Mouse (Mus musculus) layer of hippocampus, adult 2 months (tissue): Measurements from ENCODE around the gene Msmp. TPM values are rescaled to one million over a fixed set of nuclear protein-coding genes. Genes with fewer than 3 reads are reported as not detected.
A peak's percentile ranks its signal among the peaks of the same experiment; 100 is the strongest.
"Not testable (repeated sequence)": the region's sequence is repeated elsewhere in the genome, so short reads cannot be mapped to it uniquely, and the experiment has no call there.

ENCODE experiments used
- DNase-seq, 2 experiments: peaks; one replicate each; pipeline ENCODE4 v3.0.0; 2022; ENCODE audit warnings: low spot score in 2 of 2
- H3K27ac ChIP-seq: fragments of 200-600 bp; 2 replicates; pipeline ENCODE4 v1.8.1; 2022
- H3K4me3 ChIP-seq: fragments of 200-600 bp; 2 replicates; pipeline ENCODE4 v1.8.1; 2022; ENCODE audit warnings: mild to moderate bottlenecking
- CTCF ChIP-seq: fragments of 200-600 bp; conservative IDR thresholded peaks from 2 replicates; pipeline ENCODE4 v1.8.1; 2022; ENCODE audit warnings: antibody characterized with exemption, mild to moderate bottlenecking, moderate library complexity
- microRNA-seq, 2 experiments: library from miRNA; unstranded; fragments of <30 nt; microRNA quantifications; one replicate each; pipeline ENCODE4 v1.2.0; 2021
- total RNA-seq, 2 experiments: library from RNA; stranded (reverse); gene quantifications; 2 replicates each; pipeline ENCODE4 v1.2.3; 2021

Msmp gene
- total RNA-seq, 2 experiments from 2014 or later: not detected

DNA sequence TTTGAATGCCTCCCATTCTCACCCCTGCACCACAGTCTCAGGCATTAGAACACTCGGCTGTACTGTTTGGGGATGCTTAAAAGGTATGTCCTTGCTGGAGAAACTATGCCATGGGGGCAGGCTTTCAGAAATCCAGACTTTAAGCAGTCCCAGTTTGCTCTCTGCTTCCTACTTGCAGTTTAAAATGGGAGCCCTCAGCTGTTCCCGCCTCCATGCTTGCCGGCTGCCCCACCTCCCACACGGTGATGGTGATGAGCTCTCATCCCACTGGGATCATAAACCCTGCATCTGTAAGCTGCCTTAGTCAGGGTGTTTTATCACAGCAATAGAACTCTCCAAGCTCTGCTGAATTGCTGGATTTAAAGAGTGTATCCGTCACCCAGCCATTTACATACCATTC, 31.9 kb downstream of the Msmp start:
- Histone ChIP-seq H3K27ac (peak overlapping the region; percentile 37; the same call in 1 of the 2 replicates), H3K4me3 (no peak overlapping the region)
- DNase-seq: peak in 1 of 2 experiments; percentile 26
- TF ChIP-seq CTCF: no peak

DNA sequence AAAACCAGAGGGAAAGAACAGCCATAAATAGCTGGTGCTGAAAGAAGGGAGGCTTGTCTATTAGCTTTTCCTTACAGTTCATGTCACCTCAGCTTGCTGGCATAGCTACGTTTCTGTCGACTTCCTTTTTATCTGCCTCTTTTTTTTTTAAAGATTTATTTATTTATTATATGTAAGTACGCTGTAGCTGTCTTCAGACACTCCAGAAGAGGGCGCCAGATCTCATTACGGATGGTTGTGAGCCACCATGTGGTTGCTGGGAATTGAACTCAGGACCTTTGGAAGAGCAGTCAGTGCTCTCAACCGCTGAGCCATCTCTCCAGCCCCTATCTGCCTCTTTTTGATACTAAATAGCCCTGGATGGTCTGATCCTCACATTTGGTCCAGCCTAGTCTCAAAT, 32.4 kb downstream of the Msmp start:
- DNase-seq, H3K4me3 ChIP-seq: not testable (repeated sequence)
- H3K27ac ChIP-seq: peak overlapping the region; percentile 37; the same call in 1 of the 2 replicates
- TF ChIP-seq CTCF: peak; percentile 53

DNA sequence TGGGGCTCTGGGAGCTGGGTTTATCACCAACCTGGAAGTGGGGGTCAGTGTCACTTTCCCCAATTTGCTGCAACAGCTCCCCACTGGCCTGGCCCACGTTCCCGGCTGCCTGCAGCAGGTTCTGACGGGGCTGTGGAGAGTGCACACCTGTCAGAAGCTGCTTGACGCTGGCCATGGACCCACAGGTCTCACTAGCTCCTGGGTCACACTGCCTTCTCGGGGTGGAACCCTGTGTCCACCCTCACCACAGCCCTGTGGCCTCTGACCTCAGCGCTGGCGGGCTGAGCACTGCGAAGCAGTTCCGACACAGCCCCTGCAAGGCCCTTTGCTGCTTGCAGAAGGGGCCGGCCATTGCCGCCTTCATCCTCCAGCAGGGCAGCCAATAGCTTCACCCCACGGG, 35.2 kb downstream of the Msmp start:
- no peak overlapping the region for H3K4me3 ChIP-seq
- no peak for TF ChIP-seq CTCF
- no peak for DNase-seq
- no peak overlapping the region for H3K27ac ChIP-seq

DNA sequence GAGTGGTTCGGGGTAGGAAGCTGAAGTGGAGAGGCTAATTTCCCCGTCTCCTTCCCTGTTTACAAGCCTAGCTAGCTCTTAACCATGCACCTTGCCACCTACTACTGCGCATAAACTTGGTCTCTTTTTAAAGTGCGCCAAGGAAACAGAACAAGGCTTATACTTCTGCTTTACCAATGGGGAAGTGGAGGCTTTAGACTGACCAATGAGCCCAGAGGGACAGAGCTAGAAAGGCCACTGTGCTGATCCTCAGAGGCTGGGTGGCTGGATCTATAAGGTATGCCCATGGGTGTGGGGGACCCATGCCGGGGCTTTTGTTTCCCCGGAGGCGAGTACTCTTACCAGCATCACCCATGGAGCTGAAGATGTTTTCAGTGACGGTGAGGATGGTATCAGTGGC, 37.1 kb downstream of the Msmp start:
- Histone ChIP-seq H3K27ac (no peak overlapping the region), H3K4me3 (no peak overlapping the region)
- no peak for TF ChIP-seq CTCF
- no peak for DNase-seq

DNA sequence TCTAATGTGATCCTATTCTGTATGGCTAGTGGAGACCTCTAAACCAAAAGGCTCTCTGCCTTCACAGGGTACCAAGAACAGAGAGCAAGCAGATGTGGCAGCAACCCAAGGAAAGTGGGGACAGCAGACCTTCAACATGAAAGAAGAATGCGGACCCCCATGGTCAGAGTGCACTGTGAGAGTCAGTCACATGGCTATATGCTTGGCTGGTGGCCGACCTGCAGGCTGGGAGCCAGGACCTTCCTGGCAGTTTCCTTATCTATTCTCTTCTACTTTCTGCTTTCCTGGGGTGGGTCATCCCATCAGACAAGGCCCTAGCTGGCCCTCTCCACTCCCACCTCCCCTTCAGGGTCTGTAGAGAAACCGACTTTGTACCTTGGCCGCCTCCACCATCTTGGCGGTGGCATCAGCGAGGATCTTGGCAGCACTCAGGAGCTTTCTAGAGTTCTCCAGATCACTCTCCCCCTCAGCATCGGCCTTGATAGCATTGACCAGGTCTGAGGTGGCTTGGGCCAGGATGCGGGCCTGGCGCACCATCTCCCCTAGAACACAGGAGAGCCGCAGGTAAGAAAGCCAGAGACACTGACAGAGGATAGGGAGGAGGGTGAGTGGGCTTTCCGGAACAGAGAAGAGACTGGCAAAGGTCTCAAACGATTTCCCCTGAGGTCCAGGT, 37.8 kb downstream of the Msmp start:
- Histone ChIP-seq H3K4me3 (no peak overlapping the region), H3K27ac (no peak overlapping the region)
- no peak for DNase-seq
- no peak for TF ChIP-seq CTCF

DNA sequence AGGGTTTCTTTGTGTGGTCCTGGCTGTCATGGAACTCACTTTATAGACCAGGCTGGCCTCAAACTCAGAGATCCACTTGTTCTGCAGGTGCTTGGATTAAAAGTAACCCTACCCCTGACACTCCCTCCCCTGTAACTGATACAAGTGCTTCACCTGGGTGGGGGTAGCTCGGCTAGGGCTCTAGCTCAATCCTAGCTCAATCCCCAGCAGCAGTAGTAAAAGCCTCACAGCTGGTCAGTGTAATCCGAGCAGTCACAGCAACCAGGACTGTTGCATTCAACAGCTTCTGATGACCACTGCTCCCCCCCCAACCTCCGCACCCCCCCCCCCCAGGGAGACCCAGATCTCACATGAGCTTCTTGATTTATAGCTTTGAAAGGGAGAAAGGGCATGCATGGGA, 42.2 kb downstream of the Msmp start:
- H3K4me3 ChIP-seq: no peak overlapping the region
- TF ChIP-seq CTCF: no peak
- no peak for DNase-seq
- no peak overlapping the region for H3K27ac ChIP-seq

DNA sequence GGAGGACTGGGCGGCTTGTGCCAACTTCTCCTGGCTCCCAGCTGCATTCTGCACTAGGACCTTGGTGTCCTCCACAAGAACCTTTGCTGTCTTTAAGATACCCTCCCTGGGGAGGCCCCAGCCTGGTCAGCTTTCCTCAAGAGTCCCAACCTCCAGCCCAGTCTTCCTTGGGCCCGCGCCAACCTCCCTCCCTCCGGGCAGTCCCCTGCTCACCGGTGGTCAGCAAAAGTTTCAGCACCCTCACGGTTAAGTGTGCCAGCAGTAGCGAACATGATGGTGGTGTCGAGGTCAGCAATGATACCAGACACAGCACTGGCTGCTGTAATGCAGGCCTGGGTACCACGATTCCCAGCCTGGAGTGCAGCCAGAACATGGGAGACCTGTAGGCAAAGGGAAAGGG, 48.3 kb downstream of the Msmp start:
- Histone ChIP-seq H3K27ac (no peak overlapping the region), H3K4me3 (no peak overlapping the region)
- no peak for DNase-seq
- no peak for TF ChIP-seq CTCF

DNA sequence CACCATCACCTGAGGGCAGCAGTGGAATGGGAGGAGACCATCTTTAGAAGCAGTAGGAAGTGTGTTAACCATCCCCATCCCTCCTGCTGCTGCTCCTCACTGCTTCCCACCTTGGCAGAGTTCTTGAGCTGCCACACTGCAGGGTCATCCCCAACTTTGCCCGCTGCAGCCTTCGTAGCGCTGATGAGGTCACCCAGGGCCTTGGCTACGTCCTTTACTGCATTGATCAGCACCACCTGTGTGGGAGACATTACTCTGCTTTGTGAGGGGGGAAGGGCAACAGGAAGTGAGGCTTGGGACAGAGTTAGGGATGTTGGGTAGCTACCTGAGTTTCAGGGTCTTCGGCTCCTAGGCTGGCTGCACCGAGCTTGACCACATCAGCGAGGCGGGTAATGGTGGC, 48.7 kb downstream of the Msmp start:
- no peak for TF ChIP-seq CTCF
- no peak overlapping the region for H3K4me3 ChIP-seq
- H3K27ac ChIP-seq: no peak overlapping the region
- DNase-seq: no peak

DNA sequence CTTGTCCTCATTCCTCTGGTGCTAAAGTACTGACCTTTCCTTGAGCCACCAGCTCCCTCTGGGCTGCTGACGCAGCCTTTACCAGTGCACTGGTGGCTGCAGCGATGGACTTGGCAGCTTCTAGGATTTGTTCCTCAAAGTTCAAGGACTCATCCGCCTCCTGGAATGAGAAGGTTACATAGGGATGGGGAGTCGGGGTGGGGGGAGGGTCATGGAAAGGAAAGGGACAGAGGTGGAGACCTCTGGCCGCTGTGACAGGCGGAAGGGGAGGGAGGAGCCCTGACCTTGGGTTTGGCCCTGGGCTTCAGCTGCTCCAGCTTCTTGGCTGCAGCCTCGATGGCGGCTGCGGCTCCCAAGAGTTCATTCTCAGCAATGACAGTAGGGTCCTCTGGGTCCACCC, 51.0 kb downstream of the Msmp start:
- no peak for TF ChIP-seq CTCF
- DNase-seq: no peak
- H3K27ac ChIP-seq: no peak overlapping the region
- H3K4me3 ChIP-seq: no peak overlapping the region

Small RNA genes within 50 kb of the gene (microRNA-seq; reads per million reads assigned to microRNA genes)
- 0 to 0.18 reads per million in 2 experiments for gene Gm25262

Other genes starting within 250 kb of the Msmp start
- gene Rusc2, start 202.5 kb downstream of the Msmp start, total RNA-seq: 100 to 1,000 TPM; 117 to 120 TPM
- gene Fam166b, start 155.4 kb downstream of the Msmp start, total RNA-seq: 1 to 10 TPM in 1 of 2 experiments, under 1 TPM in 1; 0.98 to 1.9 TPM
- 10 to 100 TPM; 79.9 to 86.0 TPM for gene Tesk1, start 142.6 kb downstream of the Msmp start, total RNA-seq
- gene Cd72, start 129.9 kb downstream of the Msmp start, total RNA-seq: not detected
- not detected for gene Sit1, start 100.8 kb downstream of the Msmp start, total RNA-seq
- gene Ccdc107, start 91.6 kb downstream of the Msmp start, total RNA-seq: 10 to 100 TPM; 27.6 to 29.0 TPM
- gene Arhgef39, start 84.8 kb downstream of the Msmp start, total RNA-seq: 1 to 10 TPM in 1 of 2 experiments, under 1 TPM in 1; 0.64 to 1.0 TPM
- gene Car9, start 77.5 kb downstream of the Msmp start, total RNA-seq: not detected
- 1 to 10 TPM; 5.4 to 6.1 TPM for gene Tpm2, start 60.7 kb downstream of the Msmp start, total RNA-seq
- 10 to 100 TPM; 70.3 to 75.1 TPM for gene Creb3, start 22.2 kb downstream of the Msmp start, total RNA-seq
- 10 to 100 TPM; 36.4 to 42.9 TPM for gene Tln1, start 21.8 kb downstream of the Msmp start, total RNA-seq
- gene Rgp1, start 5.8 kb downstream of the Msmp start, total RNA-seq: 10 to 100 TPM; 45.3 to 49.9 TPM
- gene Gba2, start 5.6 kb downstream of the Msmp start, total RNA-seq: 10 to 100 TPM; 61.0 to 64.4 TPM
- 10 to 100 TPM; 57.4 to 59.3 TPM for gene Npr2, start 47.4 kb upstream of the Msmp start, total RNA-seq
- gene Spag8, start 69.1 kb upstream of the Msmp start, total RNA-seq: 1 to 10 TPM; 2.0 to 2.5 TPM
- 10 to 100 TPM; 31.4 to 32.9 TPM for gene Hint2, start 72.0 kb upstream of the Msmp start, total RNA-seq
- 10 to 100 TPM; 74.8 to 75.5 TPM for gene Tmem8b, start 84.5 kb upstream of the Msmp start, total RNA-seq
- 1 to 10 TPM; 1.4 to 1.5 TPM for gene Fam221b, start 84.7 kb upstream of the Msmp start, total RNA-seq
- gene Olfr70, start 116.3 kb upstream of the Msmp start, total RNA-seq: not detected
- gene Olfr71, start 125.8 kb upstream of the Msmp start, total RNA-seq: not detected
- 1 to 10 TPM in 1 of 2 experiments, under 1 TPM in 1; 0.39 to 1.2 TPM for gene Hrct1, start 142.7 kb upstream of the Msmp start, total RNA-seq
- under 1 TPM; 0.97 to 0.98 TPM for gene Spaar, start 145.5 kb upstream of the Msmp start, total RNA-seq
- not detected for gene Olfr159, start 186.5 kb upstream of the Msmp start, total RNA-seq
- gene Olfr156, start 239.4 kb upstream of the Msmp start, total RNA-seq: not detected